Mouse (Mus musculus): ENCODE data around the gene Nudt2. TPM values are rescaled to one million over a fixed set of nuclear protein-coding genes. Genes with fewer than 3 reads are reported as not detected.

The Nudt2 gene
- polyA plus RNA-seq, 1 experiment from 2014 or later = 78.5 TPM

DNA sequence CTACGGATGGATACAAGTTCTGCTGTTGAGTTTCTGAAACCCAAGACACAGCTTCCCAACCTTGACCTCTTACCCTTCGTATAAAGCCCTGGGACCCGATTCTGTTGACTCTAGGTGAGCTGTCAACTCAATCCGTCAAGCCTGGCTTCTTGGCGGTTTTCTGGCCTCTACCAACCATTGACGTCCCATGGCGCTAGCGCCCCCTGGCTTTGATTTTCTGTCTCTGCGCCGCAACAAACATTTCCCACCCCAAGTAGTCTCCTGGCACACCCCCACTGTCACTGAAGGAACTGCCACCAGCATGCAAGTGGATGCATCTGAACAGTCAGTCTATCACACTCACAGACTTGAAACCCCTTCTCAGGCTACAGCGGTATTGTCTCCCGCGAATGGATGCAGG lies 41.2 kb downstream of the Nudt2 start:
- Histone ChIP-seq H3K9me3 (ENCODE audit: control insufficient read depth, low read length) (no peaks in the 10 kb centered on the region), H3K4me2 (ENCODE audit: low read depth, low read length) (peak overlapping the region; percentile 78; the same call in 1 of the 2 replicates), H3K27me3 (ENCODE audit: control insufficient read depth, insufficient read depth, low read length) (no peaks in the 10 kb centered on the region; the same call in 1 of the 2 replicates), H3K27ac (ENCODE audit: low read depth, low read length) (no peak overlapping the region), H3K4me3 (ENCODE audit: low read depth, low read length) (no peak overlapping the region), H3K9ac (replicated peaks; ENCODE audit: low read depth, low read length) (no peak overlapping the region), H3K4me1 (ENCODE audit: control insufficient read depth, insufficient read depth, low read length) (peaks cover 15% of the 10 kb centered on the region; the same call in 1 of the 2 replicates), H3K36me3 (ENCODE audit: control insufficient read depth, insufficient read depth, low read length) (no peaks in the 10 kb centered on the region)
- ATAC-seq (ENCODE audit: low read depth) = no peak
- WGBS = 10% methylated on average over 13 of the region's 13 CpGs

DNA sequence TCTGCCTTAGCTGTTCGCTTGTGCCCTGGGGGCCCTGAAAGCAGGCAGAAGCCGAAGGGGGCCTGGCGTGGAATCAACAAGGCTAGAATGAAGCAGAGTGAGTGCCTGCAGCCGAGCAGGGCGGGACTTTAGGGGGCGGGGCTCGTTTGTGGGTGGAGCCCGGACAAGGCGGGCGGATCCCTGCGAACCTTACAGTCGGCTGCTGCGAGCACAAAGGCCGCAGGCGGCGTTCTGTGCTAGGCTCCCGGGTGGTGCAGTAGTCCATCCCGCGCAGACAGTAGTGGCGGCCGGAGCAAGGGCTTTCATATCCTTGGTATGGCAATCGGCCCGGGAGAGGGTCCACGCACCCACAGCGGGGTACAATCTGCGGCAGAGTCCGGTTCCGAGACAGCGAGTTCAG lies 42.0 kb downstream of the Nudt2 start:
- Histone ChIP-seq H3K4me2 (ENCODE audit: low read depth, low read length) (peak overlapping the region; percentile 78), H3K27ac (ENCODE audit: low read depth, low read length) (peak overlapping the region; percentile 24), H3K4me3 (ENCODE audit: low read depth, low read length) (peak overlapping the region; percentile 35), H3K9ac (replicated peaks; ENCODE audit: low read depth, low read length) (peak overlapping the region; percentile 66), H3K36me3 (ENCODE audit: control insufficient read depth, insufficient read depth, low read length) (no peaks in the 10 kb centered on the region), H3K9me3 (ENCODE audit: control insufficient read depth, low read length) (no peaks in the 10 kb centered on the region), H3K27me3 (ENCODE audit: control insufficient read depth, insufficient read depth, low read length) (no peaks in the 10 kb centered on the region), H3K4me1 (ENCODE audit: control insufficient read depth, insufficient read depth, low read length) (peaks cover 15% of the 10 kb centered on the region; the same call in 1 of the 2 replicates)
- peak; percentile 78 for ATAC-seq (ENCODE audit: low read depth)
- 0% methylated on average over 29 of the region's 29 CpGs for WGBS

DNA sequence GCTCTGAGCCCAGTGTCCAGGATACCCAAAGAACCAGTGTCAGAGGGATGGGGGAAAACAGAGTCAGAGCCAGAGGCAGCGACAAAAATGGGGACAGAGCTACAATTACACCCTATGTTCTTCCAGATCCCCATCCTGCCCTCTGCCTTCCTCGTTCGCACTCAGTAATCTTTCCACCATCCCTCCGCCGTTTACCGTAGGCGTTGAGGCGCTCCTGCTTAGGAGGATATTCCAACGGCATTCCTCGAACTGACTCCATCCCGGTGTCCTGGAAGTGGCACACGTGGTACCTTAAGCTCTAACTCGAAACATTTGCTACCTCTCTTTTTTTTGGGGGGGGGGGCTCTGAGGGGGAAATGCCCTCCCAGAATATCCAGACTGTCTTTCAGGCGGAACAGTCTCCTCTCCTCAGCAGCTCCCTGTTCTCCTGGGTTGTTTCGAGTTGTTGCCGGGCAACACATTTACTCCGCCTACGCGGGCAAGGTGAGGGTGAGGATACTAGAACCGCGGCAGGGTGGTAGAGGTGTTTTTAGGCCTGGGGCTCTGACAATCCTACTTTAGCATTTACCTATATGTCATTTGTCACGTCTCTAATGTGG lies 42.5 kb downstream of the Nudt2 start:
- H3K4me1 ChIP-seq (ENCODE audit: control insufficient read depth, insufficient read depth, low read length) = peaks cover 12% of the 10 kb centered on the region; the same call in 1 of the 2 replicates
- peak; percentile 4 for ATAC-seq (ENCODE audit: low read depth)
- H3K4me3 ChIP-seq (ENCODE audit: low read depth, low read length) = peak overlapping the region; percentile 35
- WGBS = 2% methylated on average over 22 of the region's 22 CpGs
- H3K27me3 ChIP-seq (ENCODE audit: control insufficient read depth, insufficient read depth, low read length) = no peaks in the 10 kb centered on the region
- peak overlapping the region; percentile 78 for H3K4me2 ChIP-seq (ENCODE audit: low read depth, low read length)
- no peaks in the 10 kb centered on the region for H3K36me3 ChIP-seq (ENCODE audit: control insufficient read depth, insufficient read depth, low read length)
- peak overlapping the region; percentile 66 for H3K9ac ChIP-seq (replicated peaks; ENCODE audit: low read depth, low read length)
- H3K27ac ChIP-seq (ENCODE audit: low read depth, low read length) = peak overlapping the region; percentile 24
- H3K9me3 ChIP-seq (ENCODE audit: control insufficient read depth, low read length) = no peaks in the 10 kb centered on the region

DNA sequence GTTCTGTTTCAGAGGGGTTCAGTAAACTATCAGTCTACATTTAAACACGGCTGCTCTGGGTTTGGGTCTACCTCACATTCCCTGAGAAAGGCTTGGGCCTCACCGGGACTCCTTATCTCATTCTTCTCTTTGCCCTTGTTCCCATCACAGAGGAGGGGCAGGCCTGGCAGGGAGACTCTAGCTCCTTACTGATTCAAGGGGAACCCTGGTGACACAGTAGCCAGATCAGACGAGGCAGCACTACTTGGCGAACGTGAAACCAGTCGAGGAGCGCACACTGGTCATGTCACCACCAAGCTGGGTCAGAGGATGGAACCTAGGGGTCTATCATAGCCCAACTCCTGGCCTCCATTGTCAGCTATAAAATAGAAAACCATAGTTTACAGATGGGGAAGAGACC lies 43.0 kb downstream of the Nudt2 start:
- Histone ChIP-seq H3K27me3 (ENCODE audit: control insufficient read depth, insufficient read depth, low read length) (no peaks in the 10 kb centered on the region), H3K27ac (ENCODE audit: low read depth, low read length) (no peak overlapping the region), H3K9me3 (ENCODE audit: control insufficient read depth, low read length) (no peaks in the 10 kb centered on the region), H3K4me1 (ENCODE audit: control insufficient read depth, insufficient read depth, low read length) (peaks cover 10% of the 10 kb centered on the region; the same call in 1 of the 2 replicates), H3K36me3 (ENCODE audit: control insufficient read depth, insufficient read depth, low read length) (no peaks in the 10 kb centered on the region), H3K4me3 (ENCODE audit: low read depth, low read length) (no peak overlapping the region), H3K4me2 (ENCODE audit: low read depth, low read length) (peak overlapping the region; percentile 78; the same call in 1 of the 2 replicates), H3K9ac (replicated peaks; ENCODE audit: low read depth, low read length) (no peak overlapping the region)
- WGBS = 47% methylated on average over 7 of the region's 7 CpGs
- ATAC-seq (ENCODE audit: low read depth) = no peak

DNA sequence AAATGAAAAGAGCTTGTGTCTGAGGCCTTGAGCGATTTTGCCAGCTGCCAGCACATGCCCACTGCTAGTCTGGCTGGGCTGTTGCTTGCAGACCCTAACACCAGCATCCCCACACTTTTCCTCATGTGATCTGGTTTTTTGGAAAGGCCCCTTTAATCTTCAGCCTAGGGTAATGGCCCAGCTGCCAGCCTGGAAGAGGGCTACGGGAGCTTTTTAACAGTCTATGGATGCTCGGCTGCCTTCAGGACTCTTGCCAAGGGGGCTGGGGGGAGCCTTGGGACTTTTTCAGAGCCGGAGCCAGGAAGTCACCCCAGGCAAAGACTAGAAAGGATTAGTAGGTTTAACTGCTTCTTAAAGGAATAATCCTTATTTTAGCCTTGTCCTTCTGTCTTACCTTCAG lies 48.4 kb downstream of the Nudt2 start:
- no peak overlapping the region for H3K27ac ChIP-seq (ENCODE audit: low read depth, low read length)
- WGBS = 25% methylated on average over 4 of the region's 4 CpGs
- no peak overlapping the region for H3K9ac ChIP-seq (replicated peaks; ENCODE audit: low read depth, low read length)

DNA sequence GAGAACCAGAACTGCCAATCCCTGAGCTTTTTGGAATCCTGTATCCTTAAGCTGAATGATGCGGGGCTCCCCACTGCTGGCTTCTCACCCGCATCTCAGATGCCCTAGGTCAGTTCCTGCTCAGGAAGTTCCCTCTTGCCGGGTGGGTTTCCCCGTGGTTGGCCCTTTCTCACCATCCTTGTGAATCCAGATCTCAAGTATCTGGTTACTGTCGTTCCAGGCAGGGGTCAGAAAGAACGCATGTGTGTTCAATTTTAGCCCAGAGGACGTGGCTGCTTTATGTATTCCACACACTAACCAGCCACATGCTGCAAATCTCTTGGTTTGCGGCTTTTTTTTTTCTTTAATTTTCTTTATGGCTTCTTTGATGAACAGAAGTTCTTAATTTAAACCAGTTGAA lies 48.8 kb downstream of the Nudt2 start:
- Histone ChIP-seq H3K36me3 (ENCODE audit: control insufficient read depth, insufficient read depth, low read length) (no peaks in the 10 kb centered on the region), H3K4me3 (ENCODE audit: low read depth, low read length) (no peak overlapping the region), H3K27ac (ENCODE audit: low read depth, low read length) (no peak overlapping the region), H3K9ac (replicated peaks; ENCODE audit: low read depth, low read length) (no peak overlapping the region), H3K9me3 (ENCODE audit: control insufficient read depth, low read length) (no peaks in the 10 kb centered on the region), H3K4me1 (ENCODE audit: control insufficient read depth, insufficient read depth, low read length) (0 out of 2 replicates have a peak, but pooled peaks cover 4% of the 10 kb centered on the region), H3K27me3 (ENCODE audit: control insufficient read depth, insufficient read depth, low read length) (no peaks in the 10 kb centered on the region), H3K4me2 (ENCODE audit: low read depth, low read length) (no peak overlapping the region)
- WGBS = 31% methylated on average over 8 of the region's 8 CpGs
- no peak for ATAC-seq (ENCODE audit: low read depth)

More for the DNA sequence above, 48.4 kb downstream of the Nudt2 start:
- Histone ChIP-seq H3K4me2 (ENCODE audit: low read depth, low read length) (no peak overlapping the region), H3K36me3 (ENCODE audit: control insufficient read depth, insufficient read depth, low read length) (no peaks in the 10 kb centered on the region), H3K4me3 (ENCODE audit: low read depth, low read length) (no peak overlapping the region), H3K9me3 (ENCODE audit: control insufficient read depth, low read length) (no peaks in the 10 kb centered on the region), H3K4me1 (ENCODE audit: control insufficient read depth, insufficient read depth, low read length) (0 out of 2 replicates have a peak, but pooled peaks cover 4% of the 10 kb centered on the region), H3K27me3 (ENCODE audit: control insufficient read depth, insufficient read depth, low read length) (no peaks in the 10 kb centered on the region)
- ATAC-seq (ENCODE audit: low read depth) = peak; percentile 53; the same call in 1 of the 2 replicates

DNA sequence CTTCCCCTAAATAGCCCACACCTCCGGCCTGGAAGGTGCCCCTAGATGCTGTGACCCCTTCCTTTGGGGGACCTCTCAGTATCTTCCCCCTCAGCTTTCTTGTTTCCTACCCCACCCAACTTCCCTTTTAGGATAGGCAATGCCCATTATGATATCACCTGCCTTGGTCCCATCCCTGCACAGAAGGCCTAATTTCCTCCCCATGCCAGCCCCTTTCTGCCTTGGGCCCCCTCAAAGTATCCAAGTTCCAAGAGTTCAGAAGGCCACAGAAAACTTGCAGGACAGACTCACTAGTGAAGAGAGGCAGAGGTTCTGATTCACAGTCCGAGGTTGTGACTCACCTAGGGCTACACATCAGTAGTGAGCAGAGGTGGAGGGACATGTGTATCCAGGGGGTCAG lies 52.3 kb downstream of the Nudt2 start, which contains the start of gene 1110017D15Rik:
TSS of gene 1110017D15Rik (minus strand) at position 101 of the 400 bp plus-strand sequence.
- Histone ChIP-seq H3K4me2 (ENCODE audit: low read depth, low read length) (no peak within 1 kb of the TSS), H3K4me1 (ENCODE audit: control insufficient read depth, insufficient read depth, low read length) (0 out of 2 replicates have a peak, but pooled peaks cover 4% of the 10 kb centered on the region), H3K27ac (ENCODE audit: low read depth, low read length) (no peak within 1 kb of the TSS), H3K9ac (replicated peaks; ENCODE audit: low read depth, low read length) (no peak within 1 kb of the TSS), H3K9me3 (ENCODE audit: control insufficient read depth, low read length) (no peaks in the 10 kb centered on the region), H3K4me3 (ENCODE audit: low read depth, low read length) (no peak within 1 kb of the TSS), H3K36me3 (ENCODE audit: control insufficient read depth, insufficient read depth, low read length) (0 out of 2 replicates have a peak, but pooled peaks cover 6% of the 10 kb centered on the region), H3K27me3 (ENCODE audit: control insufficient read depth, insufficient read depth, low read length) (no peaks in the 10 kb centered on the region)
- WGBS = 92% methylated on average over 2 of the region's 2 CpGs
- ATAC-seq (ENCODE audit: low read depth) = no peak

DNA sequence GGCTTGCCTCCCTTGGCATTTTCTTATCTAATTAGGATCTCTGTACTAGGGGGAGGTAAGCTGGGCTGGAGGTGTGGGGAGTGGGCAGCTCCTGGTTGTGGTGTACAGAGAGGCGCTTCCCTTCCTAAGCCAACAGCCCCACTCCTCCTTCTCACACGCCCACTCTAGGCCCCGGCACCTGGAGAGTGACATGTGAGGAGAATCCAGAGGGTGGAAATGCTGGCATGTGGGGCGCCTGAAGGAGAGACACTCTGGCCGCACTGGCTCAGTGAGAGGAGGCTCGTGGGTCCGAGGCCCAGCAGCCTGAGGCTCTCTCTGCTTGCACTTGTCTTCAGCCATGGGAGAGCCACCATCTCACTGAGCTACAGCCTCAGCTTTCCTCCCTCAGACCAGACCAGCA lies 53.4 kb downstream of the Nudt2 start:
- Histone ChIP-seq H3K27ac (ENCODE audit: low read depth, low read length) (no peak overlapping the region), H3K4me1 (ENCODE audit: control insufficient read depth, insufficient read depth, low read length) (0 out of 2 replicates have a peak, but pooled peaks cover 4% of the 10 kb centered on the region), H3K4me2 (ENCODE audit: low read depth, low read length) (no peak overlapping the region), H3K9me3 (ENCODE audit: control insufficient read depth, low read length) (no peaks in the 10 kb centered on the region), H3K27me3 (ENCODE audit: control insufficient read depth, insufficient read depth, low read length) (no peaks in the 10 kb centered on the region), H3K9ac (replicated peaks; ENCODE audit: low read depth, low read length) (no peak overlapping the region), H3K36me3 (ENCODE audit: control insufficient read depth, insufficient read depth, low read length) (0 out of 2 replicates have a peak, but pooled peaks cover 6% of the 10 kb centered on the region), H3K4me3 (ENCODE audit: low read depth, low read length) (no peak overlapping the region)
- ATAC-seq (ENCODE audit: low read depth) = no peak
- 76% methylated on average over 7 of the region's 7 CpGs for WGBS

DNA sequence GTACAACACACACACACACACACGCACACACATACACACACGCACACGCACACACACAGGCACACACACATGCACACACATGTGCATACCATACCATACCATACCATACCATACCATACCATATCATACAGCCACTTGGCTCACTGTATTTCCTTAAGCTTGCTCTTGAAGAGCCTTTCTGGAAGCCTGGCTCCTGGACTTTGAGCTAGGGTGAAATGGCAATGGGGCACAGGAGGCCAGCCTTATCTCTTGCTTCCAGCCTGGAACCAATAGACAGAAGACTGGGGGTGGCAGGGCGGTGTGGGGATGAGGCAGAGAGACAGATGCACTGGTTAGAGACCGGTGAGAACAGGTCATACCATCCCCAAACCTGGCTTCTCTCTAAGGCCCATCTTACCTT lies 54.2 kb downstream of the Nudt2 start:
- H3K36me3 ChIP-seq (ENCODE audit: control insufficient read depth, insufficient read depth, low read length) = peaks cover 9% of the 10 kb centered on the region; the same call in 1 of the 2 replicates
- WGBS = 98% methylated on average over 5 of the region's 5 CpGs
- no peaks in the 10 kb centered on the region for H3K27me3 ChIP-seq (ENCODE audit: control insufficient read depth, insufficient read depth, low read length)
- H3K27ac ChIP-seq (ENCODE audit: low read depth, low read length) = no peak overlapping the region
- no peak overlapping the region for H3K9ac ChIP-seq (replicated peaks; ENCODE audit: low read depth, low read length)
- H3K4me1 ChIP-seq (ENCODE audit: control insufficient read depth, insufficient read depth, low read length) = no peaks in the 10 kb centered on the region
- ATAC-seq (ENCODE audit: low read depth) = no peak
- H3K4me3 ChIP-seq (ENCODE audit: low read depth, low read length) = no peak overlapping the region
- H3K4me2 ChIP-seq (ENCODE audit: low read depth, low read length) = no peak overlapping the region
- no peaks in the 10 kb centered on the region for H3K9me3 ChIP-seq (ENCODE audit: control insufficient read depth, low read length)
